In genomic region chr2:129593876-129594421, GRCm38 (mm10) we compare ENCODE assay signal across 9 mouse cellular contexts. TPM values are rescaled to one million over a fixed set of nuclear protein-coding genes. Genes with fewer than 3 reads are reported as not detected.
DNase-seq lines count a peak whose midpoint lies in the region; ATAC-seq lines count a peak whose summit lies in the region.
"Had no signal": no experiment of that assay in that cellular context is flagged by ENCODE, and none has a peak within 500 bp of the region (broad histone marks: within the 10 kb centered on the region; RNA-seq: fewer than 3 reads in every experiment).

No protein-coding gene starts in this region.

- ATAC-seq in hindbrain, embryonic 14.5 days (ENCODE audit: low FRiP score): no peak
- ATAC-seq in lung, embryonic 15.5 days (ENCODE audit: borderline replicate concordance, extremely low read depth, low FRiP score, low TSS enrichment): no peak
- ATAC-seq in stomach, embryonic 15.5 days (ENCODE audit: insufficient read depth, low FRiP score, low read depth): 0 out of 2 replicates have a peak, but pooled peaks have one; percentile 9

- WGBS in hindbrain, embryonic 14.5 days: 4% methylated on average over 13 of the region's 13 CpGs
- 9% methylated on average over 13 of the region's 13 CpGs for WGBS in lung, embryonic 15.5 days
- WGBS in stomach, embryonic 15.5 days: 6% methylated on average over 13 of the region's 13 CpGs

- peak overlapping the region; percentile 85 for H3K9ac ChIP-seq in hindbrain, embryonic 14.5 days
- H3K9ac ChIP-seq in lung, embryonic 15.5 days: peak overlapping the region; percentile 75
- peak overlapping the region; percentile 58 for H3K9ac ChIP-seq in stomach, embryonic 15.5 days

- peaks cover 11% of the 10 kb centered on the region for H3K4me1 ChIP-seq in hindbrain, embryonic 14.5 days (replicated peaks; ENCODE audit: control insufficient read depth, insufficient read depth, low read length)
- H3K4me1 ChIP-seq in lung, embryonic 15.5 days: peaks cover 12% of the 10 kb centered on the region; the same call in 1 of the 2 replicates
- peaks cover 25% of the 10 kb centered on the region; the same call in 1 of the 2 replicates for H3K4me1 ChIP-seq in stomach, embryonic 15.5 days

- no peaks in the 10 kb centered on the region for H3K36me3 ChIP-seq in hindbrain, embryonic 14.5 days (replicated peaks; ENCODE audit: control insufficient read depth, insufficient read depth)
- no peaks in the 10 kb centered on the region for H3K36me3 ChIP-seq in lung, embryonic 15.5 days
- no peaks in the 10 kb centered on the region for H3K36me3 ChIP-seq in stomach, embryonic 15.5 days

- peak overlapping the region; percentile 88 for H3K4me2 ChIP-seq in hindbrain, embryonic 14.5 days (replicated peaks)
- peak overlapping the region; percentile 89 for H3K4me2 ChIP-seq in lung, embryonic 15.5 days
- H3K4me2 ChIP-seq in stomach, embryonic 15.5 days: peak overlapping the region; percentile 85

- peak overlapping the region; percentile 88 for H3K27ac ChIP-seq in hindbrain, embryonic 14.5 days
- peak overlapping the region; percentile 91 for H3K27ac ChIP-seq in lung, embryonic 15.5 days
- peak overlapping the region; percentile 95 for H3K27ac ChIP-seq in stomach, embryonic 15.5 days

- H3K4me3 ChIP-seq in hindbrain, embryonic 14.5 days (replicated peaks; ENCODE audit: low read length): peak overlapping the region; percentile 77
- peak overlapping the region; percentile 74 for H3K4me3 ChIP-seq in lung, embryonic 15.5 days
- peak overlapping the region; percentile 75 for H3K4me3 ChIP-seq in stomach, embryonic 15.5 days (replicated peaks)
- H3K4me3 ChIP-seq: myocyte had no signal

- DNase-seq in right cerebral cortex, postnatal 25 days: peak; percentile 49
- DNase-seq in right cerebral cortex, adult 18-20 months: no peak
- DNase-seq in embryo, embryonic 10 days (ENCODE audit: low spot score): peak; percentile 35
- DNase-seq in hindbrain, embryonic 14.5 days (ENCODE audit: low spot score): peak; percentile 34
- DNase-seq in frontal cortex, postnatal 36 days (ENCODE audit: low spot score in 2 of 2): no peak
- no peak for DNase-seq in layer of hippocampus, adult 9-11 months

- no peaks in the 10 kb centered on the region for H3K27me3 ChIP-seq in hindbrain, embryonic 14.5 days (ENCODE audit: control insufficient read depth, insufficient read depth, low read length)
- H3K27me3 ChIP-seq in lung, embryonic 15.5 days: no peaks in the 10 kb centered on the region
- no peaks in the 10 kb centered on the region for H3K27me3 ChIP-seq in stomach, embryonic 15.5 days (replicated peaks)

- no peaks in the 10 kb centered on the region for H3K9me3 ChIP-seq in hindbrain, embryonic 14.5 days (ENCODE audit: control insufficient read depth, low read length)
- no peaks in the 10 kb centered on the region for H3K9me3 ChIP-seq in lung, embryonic 15.5 days
- no peaks in the 10 kb centered on the region for H3K9me3 ChIP-seq in stomach, embryonic 15.5 days

RNA-seq across cellular contexts. Expression of gene Sirpa, which starts 1.3 kb away (rescaled TPM):
- polyA plus RNA-seq in hindbrain, embryonic 14.5 days (2014; fragmentation: Nextera tagmentation; extraction: Ambion mirVana): 38.6 and 40.7 TPM in 2 replicates
- polyA plus RNA-seq in lung, embryonic 15.5 days (2015; fragmentation: Nextera tagmentation; extraction: Ambion mirVana): 18.4 and 20.6 TPM in 2 replicates
- polyA plus RNA-seq in stomach, embryonic 15.5 days (2015; fragmentation: Nextera tagmentation; extraction: Ambion mirVana): 25.0 and 30.8 TPM in 2 replicates

RNA-seq across cellular contexts. Expression of gene F830045P16Rik, which starts 57.5 kb away (rescaled TPM):
- not detected in 2 replicates for polyA plus RNA-seq in hindbrain, embryonic 14.5 days (2014; fragmentation: Nextera tagmentation; extraction: Ambion mirVana)
- polyA plus RNA-seq in lung, embryonic 15.5 days (2015; fragmentation: Nextera tagmentation; extraction: Ambion mirVana): not detected in 2 replicates
- 0.09 and 0.22 TPM in 2 replicates for polyA plus RNA-seq in stomach, embryonic 15.5 days (2015; fragmentation: Nextera tagmentation; extraction: Ambion mirVana)
- polyA plus RNA-seq: myocyte had no signal

Comparison
In these comparisons a context has a peak if more than half of its experiments do, and no peak if none do; other contexts are left out.
1. DNase-seq: peak in right cerebral cortex, postnatal 25 days (single experiment), embryo, embryonic 10 days (single experiment) and hindbrain, embryonic 14.5 days (single experiment); none in right cerebral cortex, adult 18-20 months (single experiment), frontal cortex, postnatal 36 days (0 of 2) and layer of hippocampus, adult 9-11 months (single experiment).
2. Peak in every context shown above with its lines, with median percentiles within 50 percentile points of each other: H3K27ac ChIP-seq, H3K4me2 ChIP-seq, H3K4me3 ChIP-seq and H3K9ac ChIP-seq.